Mouse (Mus musculus) CH12.LX (cell line): Measurements from ENCODE around the gene Dcakd. TPM values are rescaled to one million over a fixed set of nuclear protein-coding genes. Genes with fewer than 3 reads are reported as not detected.

Experiments
- DNase-seq: peaks from one replicate; pipeline ENCODE4 v3.0.0-alpha.2; 2013; ENCODE audit errors: extremely low read depth
- H3K27ac ChIP-seq: 2 replicates; pipeline ENCODE4 v1.5.1; 2012; ENCODE audit warnings: low read depth, mild to moderate bottlenecking, control low read depth, moderate library complexity; ENCODE audit not compliant: insufficient read depth
- H3K27me3 ChIP-seq: replicated peaks from 2 replicates; pipeline ENCODE3; 2012; ENCODE audit warnings: inconsistent platforms
- H3K36me3 ChIP-seq, 2 experiments: replicated peaks in 1 of 2; 2 replicates each; pipeline versions ENCODE3 to v1.6.1; 2012; ENCODE audit warnings: inconsistent platforms in 1 of 2, low read length in 1 of 2, mild to moderate bottlenecking in 1 of 2, mixed read lengths in 1 of 2, moderate library complexity in 1 of 2; ENCODE audit not compliant: control insufficient read depth in 1 of 2, insufficient read depth in 1 of 2
- H3K4me1 ChIP-seq, 2 experiments: 2 replicates each; pipeline ENCODE4 v1.6.1; 2012; ENCODE audit warnings: inconsistent platforms in 1 of 2, moderate library complexity in 1 of 2; ENCODE audit not compliant: insufficient read depth in 2 of 2, control insufficient read depth in 1 of 2
- H3K4me2 ChIP-seq: 2 replicates; pipeline ENCODE4 v1.6.1; 2012; ENCODE audit warnings: low read depth, mild to moderate bottlenecking, control low read depth; ENCODE audit not compliant: poor library complexity, insufficient read depth, severe bottlenecking
- H3K4me3 ChIP-seq, 3 experiments: fragments of 150-350 bp in 1 of 3; sonication (generic) in 1 of 3; replicated peaks in 1 of 3; 2 replicates each; pipeline versions ENCODE3 to v1.5.1; 2011 to 2012; ENCODE audit warnings: low read depth in 2 of 3, low read length in 2 of 3, mild to moderate bottlenecking in 2 of 3, moderate library complexity in 2 of 3, control low read depth in 1 of 3, improper control_type of control experiment in 1 of 3, inconsistent platforms in 1 of 3, mixed read lengths in 1 of 3; ENCODE audit not compliant: poor library complexity in 1 of 3
- H3K79me2 ChIP-seq: replicated peaks from 2 replicates; pipeline ENCODE4 v1.6.1; 2012; ENCODE audit warnings: mild to moderate bottlenecking, moderate library complexity; ENCODE audit not compliant: control insufficient read depth, poor library complexity, insufficient read depth, severe bottlenecking; ENCODE audit errors: extremely low read depth
- H3K9ac ChIP-seq: 2 replicates; pipeline ENCODE4 v1.6.1; 2012; ENCODE audit warnings: low read depth, mild to moderate bottlenecking, control low read depth, moderate library complexity; ENCODE audit not compliant: insufficient read depth
- H3K9me3 ChIP-seq: replicated peaks from 2 replicates; pipeline ENCODE3; 2012; ENCODE audit warnings: low read length, inconsistent platforms, mixed read lengths
- CHD2 ChIP-seq: IDR thresholded peaks from 2 replicates; pipeline ENCODE4 v1.6.1; 2011; ENCODE audit warnings: low read length, improper control_type of control experiment
- CTCF ChIP-seq, 2 experiments: IDR thresholded peaks in 1 of 2; conservative IDR thresholded peaks in 1 of 2; 2 replicates each; pipeline ENCODE4 v1.5.1; 2011 to 2012; ENCODE audit warnings: low read depth in 2 of 2, low read length in 2 of 2, improper control_type of control experiment in 1 of 2, inconsistent platforms in 1 of 2, mild to moderate bottlenecking in 1 of 2, moderate library complexity in 1 of 2
- ELF1 ChIP-seq: IDR thresholded peaks from 2 replicates; pipeline ENCODE4 v1.6.1; 2014; ENCODE audit warnings: low read depth, mild to moderate bottlenecking, inconsistent platforms, low read length, improper control_type of control experiment
- EP300 ChIP-seq: IDR thresholded peaks from 2 replicates; pipeline ENCODE4 v1.6.1; 2011; ENCODE audit warnings: low read length, improper control_type of control experiment
- ETS1 ChIP-seq: conservative IDR thresholded peaks from 2 replicates; pipeline ENCODE4 v1.6.1; 2012; ENCODE audit warnings: low read depth, mild to moderate bottlenecking, inconsistent platforms, low read length, improper control_type of control experiment, moderate library complexity
- HCFC1 ChIP-seq: IDR thresholded peaks from 2 replicates; pipeline ENCODE4 v1.6.1; 2012; ENCODE audit warnings: low read depth, mild to moderate bottlenecking, inconsistent platforms, low read length, improper control_type of control experiment
- IRF4 ChIP-seq: IDR thresholded peaks from 2 replicates; pipeline ENCODE4 v1.6.1; 2014; ENCODE audit warnings: low read depth, mild to moderate bottlenecking, inconsistent platforms, low read length, improper control_type of control experiment
- JUN ChIP-seq: IDR thresholded peaks from 2 replicates; pipeline ENCODE4 v1.6.1; 2011; ENCODE audit warnings: low read depth, mild to moderate bottlenecking, low read length, improper control_type of control experiment, moderate library complexity; ENCODE audit not compliant: insufficient read depth
- JUND ChIP-seq: conservative IDR thresholded peaks from 2 replicates; pipeline ENCODE4 v1.6.1; 2011; ENCODE audit warnings: low read depth, low read length, improper control_type of control experiment
- MAZ ChIP-seq: IDR thresholded peaks from 2 replicates; pipeline ENCODE4 v1.6.1; 2012; ENCODE audit warnings: low read depth, mild to moderate bottlenecking, inconsistent platforms, low read length, improper control_type of control experiment, moderate library complexity
- MEF2A ChIP-seq: IDR thresholded peaks from 2 replicates; pipeline ENCODE4 v1.6.1; 2014; ENCODE audit warnings: low read depth, mild to moderate bottlenecking, inconsistent platforms, low read length, improper control_type of control experiment, borderline replicate concordance
- MYC ChIP-seq: IDR thresholded peaks from 2 replicates; pipeline ENCODE4 v1.6.1; 2011; ENCODE audit warnings: low read depth, mild to moderate bottlenecking, improper control_type of control experiment, low read length
- NRF1 ChIP-seq: IDR thresholded peaks from 2 replicates; pipeline ENCODE4 v1.6.1; 2014; ENCODE audit warnings: low read depth, mild to moderate bottlenecking, inconsistent platforms, low read length, improper control_type of control experiment, moderate library complexity
- RCOR1 ChIP-seq: conservative IDR thresholded peaks from 2 replicates; pipeline ENCODE4 v1.6.1; 2012; ENCODE audit warnings: low read depth, mild to moderate bottlenecking, inconsistent platforms, low read length, improper control_type of control experiment
- TCF12 ChIP-seq: IDR thresholded peaks from 2 replicates; pipeline ENCODE4 v1.6.1; 2014; ENCODE audit warnings: low read depth, mild to moderate bottlenecking, inconsistent platforms, low read length, improper control_type of control experiment
- UBTF ChIP-seq: IDR thresholded peaks from 2 replicates; pipeline ENCODE4 v1.6.1; 2012; ENCODE audit warnings: low read depth, mild to moderate bottlenecking, inconsistent platforms, low read length, improper control_type of control experiment, moderate library complexity
- USF1 ChIP-seq: IDR thresholded peaks from 2 replicates; pipeline ENCODE4 v1.6.1; 2014; ENCODE audit warnings: low read depth, mild to moderate bottlenecking, inconsistent platforms, low read length, improper control_type of control experiment
- ZKSCAN1 ChIP-seq: IDR thresholded peaks from 2 replicates; pipeline ENCODE4 v1.6.1; 2012; ENCODE audit warnings: low read depth, inconsistent platforms, low read length, improper control_type of control experiment, borderline replicate concordance
- dilution Hi-C: fragments of 300-500 bp; cut with MboI; formaldehyde crosslinking; loops from 2 replicates; pipeline ENCODE4 v1.14.3; 2020; ENCODE audit warnings: low sequenced_read_pairs; ENCODE audit not compliant: extremely low pct_unique_long_range_greater_than_20kb, extremely low pct_ligation_motif_present
- in situ Hi-C: fragments of 300-500 bp; cut with MboI; formaldehyde crosslinking; loops from 3 replicates; pipeline ENCODE4 v1.14.3; 2019; ENCODE audit warnings: low sequenced_read_pairs, low pct_ligation_motif_present, low pct_unique_long_range_greater_than_20kb, mixed read lengths
- polyA plus RNA-seq: library from polyadenylated mRNA; unstranded; fragments of >175 nt; gene quantifications from 2 replicates; pipeline ENCODE4 v1.2.1, GENCODE M21; 2012; ENCODE audit warnings: low read depth; ENCODE audit not compliant: insufficient read length
- total RNA-seq, 2 experiments: library from RNA; depleted of rRNA; stranded (reverse); fragments of 300-350 nt in 1 of 2; fragments of >200 nt in 1 of 2; gene quantifications; 2 replicates each; pipeline ENCODE4 v1.2.3; 2012 to 2014

The Dcakd gene
- total and polyA plus RNA-seq, 3 experiments = 8.8 to 89.0 (median 24.0) TPM

DNA sequence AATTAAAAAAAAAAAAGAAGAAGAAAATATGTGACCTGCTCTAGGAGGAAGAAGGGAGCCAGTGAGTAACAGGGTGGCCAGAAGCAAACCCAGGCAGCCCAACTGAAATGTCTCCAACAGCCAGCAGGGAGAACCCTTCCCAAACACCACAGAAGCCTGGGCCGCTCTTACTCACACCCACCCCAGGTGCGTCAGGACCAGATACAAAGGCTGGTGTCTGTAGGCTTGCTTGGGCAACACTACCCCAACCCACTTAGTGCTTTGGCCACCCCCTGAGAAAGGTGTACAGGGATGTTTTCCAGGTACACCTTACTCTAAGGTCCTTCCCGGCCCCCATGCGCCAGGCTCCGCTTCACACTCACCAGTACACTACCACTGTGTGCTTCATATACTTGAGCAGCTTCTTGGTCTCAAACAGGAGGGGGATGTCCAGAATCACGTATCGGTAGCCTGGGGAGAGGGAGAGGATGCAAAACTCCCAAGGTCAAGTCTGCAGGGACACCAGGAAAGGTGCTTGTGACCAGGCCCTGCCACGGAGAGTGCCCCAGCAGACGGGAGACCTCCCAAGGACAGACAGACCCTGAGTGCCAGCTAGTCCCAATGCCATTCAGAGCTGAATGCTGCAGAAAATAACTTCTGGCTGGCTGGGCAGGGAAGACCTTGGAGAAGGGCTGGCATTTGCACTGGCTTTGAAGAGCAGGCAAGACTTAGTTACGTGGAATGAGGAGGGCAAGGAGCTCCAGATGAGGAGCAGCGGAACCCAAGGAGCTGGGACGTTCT is 31.0 kb downstream of the Dcakd start:
- Histone ChIP-seq H3K9ac (no peak overlapping the region), H3K4me2 (no peak overlapping the region), H3K36me3 (peaks cover 62 to 84% of the 10 kb centered on the region in 2 experiments), H3K79me2 (no peaks in the 10 kb centered on the region; the same call in 1 of the 2 replicates), H3K27me3 (no peaks in the 10 kb centered on the region), H3K9me3 (no peaks in the 10 kb centered on the region), H3K4me1 (no peaks in the 10 kb centered on the region), H3K4me3 (no peak overlapping the region), H3K27ac (no peak overlapping the region)
- in situ Hi-C loops (no loop called here), dilution Hi-C loops (no loop called here)
- no peak for DNase-seq
- TF ChIP-seq JUN (no peak), TCF12 (no peak), MAZ (no peak), JUND (no peak), UBTF (no peak), CTCF (conservative IDR thresholded peaks at IDR 0.05 in 1 of 2, IDR thresholded peaks at IDR 0.05 in 1 of 2; ENCODE audit: low read depth in 2 of 2, low read length in 2 of 2) (no peak), CHD2 (no peak), MYC (no peak), ELF1 (no peak), USF1 (no peak), HCFC1 (no peak), ZKSCAN1 (no peak), EP300 (no peak)

GRCm38 (mm10) chr11:102996385-102996784 is 31.7 kb downstream of the Dcakd start:
- Histone ChIP-seq H3K27ac (no peak overlapping the region), H3K27me3 (no peaks in the 10 kb centered on the region), H3K36me3 (peaks cover 62 to 80% of the 10 kb centered on the region in 2 experiments), H3K9me3 (no peaks in the 10 kb centered on the region), H3K4me3 (no peak overlapping the region), H3K4me1 (no peaks in the 10 kb centered on the region), H3K9ac (no peak overlapping the region), H3K4me2 (no peak overlapping the region), H3K79me2 (no peaks in the 10 kb centered on the region)
- no peak for DNase-seq
- TF ChIP-seq IRF4 (no peak), USF1 (no peak), ETS1 (no peak), ZKSCAN1 (no peak), NRF1 (no peak), RCOR1 (no peak), MEF2A (no peak), ELF1 (no peak), HCFC1 (no peak)
- dilution Hi-C loops (no loop called here), in situ Hi-C loops (no loop called here)
